Mouse (Mus musculus) retina, adult 2 months (tissue): ENCODE data around the gene Mau2.
A peak's percentile ranks its signal among the peaks of the same experiment; 100 is the strongest.
"Not testable (repeated sequence)": the region's sequence is repeated elsewhere in the genome, so short reads cannot be mapped to it uniquely, and the experiment has no call there.

Source experiments
- DNase-seq: peaks from one replicate; pipeline ENCODE4 v3.0.0-alpha.2; 2012; ENCODE audit warnings: low read depth, low spot score

Gene Mau2

DNA sequence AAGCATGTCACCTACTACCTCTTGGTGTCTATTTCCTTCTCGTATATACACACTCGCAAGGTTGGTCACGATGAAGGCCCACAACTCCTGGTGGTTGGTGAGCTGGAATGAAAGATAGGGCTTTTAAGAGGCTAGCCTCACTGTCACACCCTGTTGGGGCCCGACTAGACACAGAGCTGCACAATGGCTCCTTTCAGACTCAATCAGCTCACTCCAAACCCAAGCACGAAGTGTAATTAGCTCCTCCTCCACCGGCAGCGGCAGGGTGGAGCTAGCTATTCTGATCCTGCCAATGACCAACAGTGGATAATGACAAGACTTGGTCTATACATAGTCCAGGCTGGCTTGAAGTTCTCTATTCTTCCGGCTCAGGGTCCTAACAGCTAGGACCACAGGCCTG, 18.9 kb downstream of the Mau2 start:
- no peak for DNase-seq

DNA sequence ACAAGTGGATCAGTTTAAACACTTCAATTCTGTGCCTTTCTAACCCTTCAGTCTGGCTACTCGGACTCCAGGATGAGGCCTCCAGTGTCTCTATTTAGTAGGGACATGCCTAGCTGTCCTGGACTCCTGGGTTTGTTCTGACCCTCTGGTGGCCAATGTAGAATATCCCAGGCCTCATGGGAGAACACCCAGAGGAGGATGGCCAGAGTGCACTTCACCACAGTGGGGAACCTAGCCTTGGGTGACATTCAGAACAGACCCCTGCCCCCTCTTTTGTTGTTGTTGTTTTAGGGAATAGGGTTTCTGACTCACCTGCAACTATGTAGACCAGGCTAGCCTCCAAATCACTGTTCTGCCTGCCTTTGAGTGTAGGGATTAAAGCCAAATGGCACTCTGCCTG, 27.5 kb downstream of the Mau2 start:
- no peak for DNase-seq

DNA sequence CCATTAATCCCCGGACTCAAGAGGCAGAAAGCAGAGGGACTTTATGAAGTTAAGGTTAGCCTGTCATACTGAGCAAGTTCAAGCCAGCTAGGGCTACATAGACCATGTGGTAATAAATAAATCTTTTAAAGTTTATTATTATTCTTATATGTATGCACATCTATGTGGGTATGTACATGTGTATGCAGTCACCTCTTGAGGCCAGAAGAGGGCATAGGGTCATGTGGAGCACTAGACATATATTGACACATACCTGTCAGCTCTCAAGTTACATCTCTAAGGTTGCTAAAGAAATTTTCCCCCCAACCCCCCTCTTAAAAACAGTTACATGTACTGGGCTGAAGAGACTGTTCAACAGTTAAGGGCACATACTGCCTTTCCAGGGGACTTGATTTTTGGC, 29.8 kb downstream of the Mau2 start:
- no peak for DNase-seq

DNA sequence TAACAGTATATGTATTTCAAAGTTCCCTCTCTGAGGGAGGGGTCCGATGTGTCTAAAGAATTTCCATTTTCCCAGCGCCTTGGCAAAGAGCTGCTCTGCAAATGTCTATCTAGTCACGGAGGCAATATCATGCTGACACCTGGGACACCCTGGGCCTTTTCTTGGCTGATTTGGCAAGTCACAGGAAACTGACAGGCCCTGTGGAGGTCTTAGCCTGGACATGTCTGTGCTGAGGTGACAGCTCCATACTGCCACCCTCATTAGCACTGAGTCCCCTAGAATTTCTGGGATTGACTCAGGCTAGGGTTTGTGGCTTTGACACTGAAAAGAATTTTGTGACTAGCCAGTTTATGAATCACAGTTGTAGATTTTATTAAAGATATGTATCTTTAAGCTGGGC, 30.2 kb downstream of the Mau2 start:
- no peak for DNase-seq

DNA sequence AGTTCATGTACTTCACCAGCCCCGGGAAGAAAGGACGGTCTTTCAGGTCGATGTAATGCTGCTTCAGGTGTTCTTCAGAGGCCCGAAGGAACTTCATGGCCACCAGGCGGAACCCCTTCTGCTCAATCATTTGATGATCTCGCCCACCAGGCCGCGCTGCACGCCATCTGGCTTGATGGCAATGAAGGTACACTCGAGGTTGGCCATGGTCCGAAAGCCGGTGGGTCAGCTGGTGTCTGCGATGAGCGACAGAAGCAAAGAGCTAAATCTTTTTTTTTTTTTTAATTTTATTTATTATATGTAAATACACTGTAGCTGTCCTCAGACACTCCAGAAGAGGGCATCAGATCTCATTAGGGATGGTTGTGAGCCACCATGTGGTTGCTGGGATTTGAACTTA, 31.7 kb downstream of the Mau2 start:
- DNase-seq = not testable (repeated sequence)

DNA sequence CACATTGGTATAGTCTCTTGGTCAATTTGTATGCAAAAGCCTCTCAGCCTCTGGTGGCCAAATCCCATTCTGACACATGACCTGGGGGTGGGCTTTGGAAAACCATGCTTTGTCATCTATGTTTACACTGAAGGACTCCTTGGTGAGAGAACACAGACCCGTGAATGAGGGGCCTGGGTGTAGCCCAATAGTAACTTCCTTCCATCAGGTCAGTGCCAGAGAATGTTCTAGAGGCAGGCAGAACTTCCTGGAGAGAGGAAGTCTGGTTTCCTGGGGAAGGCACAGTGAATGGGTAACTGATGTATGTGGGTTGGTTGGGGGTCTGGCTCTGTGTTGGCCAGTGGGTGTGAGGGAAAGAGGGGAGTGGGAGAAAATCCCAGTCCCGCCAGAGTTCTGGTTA, 37.4 kb downstream of the Mau2 start:
- DNase-seq = no peak

DNA sequence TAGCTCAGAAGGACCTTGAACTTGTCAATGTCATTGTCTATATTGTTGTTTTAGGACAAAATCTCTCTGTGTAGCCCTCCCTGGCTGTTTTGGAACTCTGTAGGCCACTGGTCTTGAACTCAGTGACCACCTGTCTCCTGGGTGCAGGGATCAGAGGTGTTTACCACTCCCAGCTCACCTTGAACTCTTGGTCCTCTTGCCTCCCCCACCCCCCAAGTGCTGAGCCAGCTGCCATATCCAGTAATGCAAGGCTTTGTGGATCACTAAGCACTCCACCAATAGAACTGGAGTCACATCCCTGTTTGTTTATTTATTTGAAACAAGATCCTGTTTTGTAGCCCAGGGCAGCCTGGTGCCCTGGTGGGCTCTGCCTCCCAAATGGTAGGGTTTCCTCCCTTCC, 38.2 kb downstream of the Mau2 start:
- no peak for DNase-seq

DNA sequence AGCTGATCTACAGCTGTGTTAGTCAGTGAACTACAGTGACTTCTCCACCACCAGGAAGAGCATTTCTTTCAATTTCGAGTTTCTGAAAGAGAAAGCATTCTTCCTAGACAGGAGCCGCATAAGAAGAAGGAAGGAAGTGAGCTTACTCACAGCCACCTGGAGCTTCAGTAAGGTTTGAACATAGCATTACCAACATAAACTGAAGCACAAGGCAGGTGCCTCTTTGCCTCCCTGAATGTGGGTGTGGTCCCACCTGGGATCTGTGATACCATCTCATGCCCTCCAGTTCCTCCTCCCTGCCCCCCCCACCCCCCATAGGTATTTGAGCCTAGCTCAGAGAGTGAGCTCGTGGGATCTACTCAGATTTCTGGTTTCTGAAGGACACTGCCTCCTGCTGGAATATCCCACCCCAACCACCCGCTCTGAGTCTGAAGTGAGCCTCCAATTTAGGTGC, 39.3 kb downstream of the Mau2 start:
- DNase-seq = no peak

DNA sequence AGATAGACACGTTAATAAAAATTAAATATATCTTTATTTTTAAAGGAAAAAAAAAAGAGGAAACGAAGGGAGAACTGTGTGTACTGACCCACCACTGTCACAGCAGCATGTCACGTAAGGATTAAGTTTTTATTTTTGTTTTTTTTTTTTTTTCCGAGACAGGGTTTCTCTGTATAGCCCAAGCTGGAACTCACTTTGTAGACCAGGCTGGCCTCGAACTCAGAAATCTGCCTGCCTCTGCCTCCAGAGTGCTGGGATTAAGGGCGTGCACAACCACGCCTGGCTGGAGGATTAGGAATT, 40.7 kb downstream of the Mau2 start:
- not testable (repeated sequence) for DNase-seq

DNA sequence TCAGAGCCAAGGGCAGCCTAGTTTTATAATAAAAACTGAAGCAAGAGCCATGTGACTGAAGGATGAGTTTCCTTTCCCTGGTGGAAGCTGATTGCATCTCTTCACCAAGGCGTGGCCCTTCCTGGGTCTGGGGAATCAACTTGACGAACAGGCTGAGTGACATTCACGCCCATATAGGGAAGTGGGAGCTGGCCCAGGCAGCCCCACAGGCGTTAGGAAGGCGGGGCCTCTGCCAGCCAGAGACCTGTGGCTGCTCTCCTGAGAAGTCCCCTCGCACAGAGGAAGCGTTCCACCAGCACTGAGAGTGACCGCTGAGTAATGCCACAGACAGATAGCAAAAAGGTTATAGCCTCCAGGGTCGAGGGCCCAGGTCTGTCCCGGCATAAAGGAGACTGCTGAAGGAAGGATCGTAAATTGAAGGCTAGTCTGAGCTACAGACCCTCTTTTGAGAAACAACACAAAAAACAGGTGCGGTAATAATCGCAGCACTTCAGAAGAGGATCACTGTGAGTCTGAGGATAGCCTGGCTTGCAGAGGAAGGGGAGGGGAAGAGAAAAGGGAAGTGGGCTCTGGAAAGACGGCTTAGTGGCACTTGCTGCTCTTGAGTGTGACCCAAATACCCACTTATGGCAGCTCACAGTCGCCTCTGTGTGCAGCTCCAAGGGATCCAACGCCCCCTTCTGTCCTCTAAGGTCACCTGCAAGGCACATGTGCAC, 41.2 kb downstream of the Mau2 start:
- peak; percentile 54 for DNase-seq

DNA sequence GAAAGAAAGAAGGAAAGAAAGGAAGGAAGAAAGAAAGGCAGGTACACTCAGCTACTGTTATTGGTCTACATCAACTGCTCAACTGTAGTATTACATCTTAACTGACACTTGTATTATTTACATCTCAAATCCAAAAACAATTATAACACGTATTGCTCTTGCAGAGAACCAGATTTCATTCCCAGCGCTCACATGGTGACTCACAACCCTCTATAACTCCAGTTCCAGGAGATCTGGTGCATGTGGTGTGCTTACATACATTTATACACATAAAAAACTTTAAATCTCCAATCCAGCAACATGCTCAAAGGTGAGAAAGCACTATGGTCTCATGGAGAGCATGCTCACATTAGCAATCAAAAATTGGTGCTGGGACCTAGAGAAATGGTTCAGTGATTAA, 42.3 kb downstream of the Mau2 start:
- DNase-seq = no peak

DNA sequence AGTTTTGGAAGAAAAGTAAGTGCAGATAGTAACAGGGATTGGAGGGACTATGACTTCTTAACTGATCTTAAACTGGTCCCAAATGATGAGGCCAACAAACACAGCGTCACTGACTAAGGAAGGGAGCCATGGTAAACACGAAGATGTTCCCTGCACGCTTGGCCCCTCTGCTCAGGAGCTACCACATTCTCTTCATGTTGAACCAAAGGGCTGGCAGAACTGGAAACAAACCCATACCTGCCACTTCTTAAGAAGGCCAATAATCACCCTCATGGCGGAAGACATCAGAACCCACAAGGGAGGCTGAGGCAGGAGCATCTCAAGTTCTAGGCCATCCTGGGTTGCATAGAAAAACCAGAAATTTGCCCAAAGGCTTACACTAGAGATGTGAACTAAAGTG, 43.3 kb downstream of the Mau2 start:
- DNase-seq = no peak

DNA sequence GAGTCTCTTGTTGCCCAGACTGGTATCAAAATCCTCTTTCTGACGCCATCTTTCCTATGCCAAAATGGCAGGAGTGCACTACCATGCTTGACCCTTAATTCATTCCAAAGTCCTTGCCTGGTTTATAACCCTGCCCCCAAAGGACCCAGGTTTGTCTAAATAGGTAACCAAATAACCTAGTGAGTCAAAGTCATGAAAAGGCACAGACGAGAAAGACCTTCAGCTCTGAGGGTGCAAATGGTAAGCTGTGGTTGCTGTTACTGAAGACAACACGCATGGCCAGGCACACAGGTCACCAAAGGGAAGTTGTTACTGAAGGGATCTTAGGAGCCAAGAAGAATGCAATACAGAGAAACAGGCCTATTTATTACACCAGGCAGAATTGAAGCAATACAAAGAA, 43.8 kb downstream of the Mau2 start:
- DNase-seq = no peak

DNA sequence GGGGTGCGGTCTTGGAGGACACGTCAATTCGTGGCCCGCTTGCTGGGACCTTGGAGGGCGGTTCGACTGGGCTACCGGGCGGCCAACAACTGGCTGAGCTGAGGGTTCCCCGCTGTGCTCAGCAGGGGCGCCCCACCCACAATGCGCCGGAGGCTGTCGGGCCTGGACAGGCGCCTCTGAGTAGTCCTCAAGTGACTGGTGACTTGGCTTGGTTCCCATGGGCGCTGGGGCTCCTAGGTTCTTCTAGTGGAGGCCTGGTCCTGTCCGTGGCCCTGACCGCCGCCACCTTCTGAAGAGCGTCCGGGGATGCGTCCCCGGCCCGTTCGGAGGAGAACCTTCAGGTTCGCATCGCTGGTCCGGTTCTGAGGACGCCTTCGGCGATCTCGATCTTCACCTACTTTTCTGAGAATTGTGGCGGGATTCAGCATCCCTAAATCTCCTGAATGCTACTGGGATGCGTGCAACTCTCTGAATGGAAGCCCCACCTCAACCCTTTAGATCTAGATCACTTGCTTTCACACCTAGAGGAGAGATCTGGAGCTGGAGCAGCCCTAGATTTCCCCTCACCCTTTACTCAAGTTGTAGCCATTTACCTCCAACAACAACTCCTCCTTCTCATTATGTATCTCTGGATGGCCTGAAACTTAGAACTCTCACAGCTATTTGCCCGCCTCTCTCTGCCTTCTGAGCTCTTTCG, 45.8 kb downstream of the Mau2 start:
- no peak for DNase-seq

DNA sequence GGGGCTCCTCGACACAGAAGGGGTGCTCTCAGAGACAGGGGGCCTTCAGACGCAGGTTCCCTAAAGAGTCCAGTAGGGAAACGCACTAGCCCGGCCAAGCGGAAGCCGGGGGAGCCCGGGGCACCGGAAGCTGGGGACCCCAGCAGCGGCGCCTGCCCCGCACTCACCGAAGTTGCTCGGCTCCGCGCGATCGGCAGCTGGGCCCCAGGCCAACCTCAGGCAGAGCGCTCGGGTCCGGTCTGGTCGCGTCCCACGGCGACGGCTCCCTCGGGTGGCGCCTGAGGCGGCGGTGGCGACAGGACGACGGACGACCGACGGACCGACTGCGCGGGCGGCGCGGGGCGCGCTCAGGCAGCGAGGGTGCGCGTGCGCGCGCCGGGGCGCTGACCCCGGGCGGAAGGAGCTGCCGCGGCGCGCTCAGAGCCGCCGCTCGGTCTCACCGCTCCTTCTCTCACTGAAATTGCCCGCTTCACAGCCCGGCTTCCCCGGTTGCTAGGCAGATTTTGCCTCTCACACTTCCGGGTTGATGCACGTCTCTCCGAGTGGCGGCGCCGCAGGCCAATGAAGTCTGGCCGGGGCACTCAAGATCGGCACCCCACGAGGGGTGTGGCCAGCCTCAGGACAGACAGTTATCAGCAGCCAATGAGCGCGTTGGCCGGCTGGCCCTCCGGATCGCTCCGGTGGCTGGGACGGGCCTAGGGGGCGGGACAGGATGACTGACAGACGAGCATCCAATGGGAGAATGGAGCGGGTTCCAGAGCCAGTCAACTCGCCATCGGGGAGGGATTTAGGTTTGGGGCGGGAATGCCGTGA, 46.6 kb downstream of the Mau2 start, which contains the start of gene Gatad2a:
Gene Gatad2a (minus strand): TSS at position 609 of the 813 bp plus-strand sequence.
- peak; percentile 98 for DNase-seq

DNA sequence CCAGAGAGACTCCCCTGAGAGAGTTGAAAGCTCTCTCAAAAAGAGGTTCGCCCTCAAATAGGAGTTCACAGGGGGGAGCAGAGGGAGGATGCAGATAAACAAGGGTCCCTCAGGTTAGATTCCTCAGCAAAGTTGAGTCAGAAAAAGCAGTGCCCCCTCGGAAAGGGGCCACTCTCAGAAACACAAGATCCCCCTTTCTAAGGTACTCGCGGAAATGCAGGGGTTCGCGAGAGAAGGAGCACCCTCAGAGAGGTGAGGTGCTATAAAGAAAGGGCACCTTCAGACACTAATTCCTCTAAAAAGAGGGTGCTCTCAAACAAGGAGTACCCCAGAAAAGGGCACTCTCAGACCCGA, 47.1 kb downstream of the Mau2 start:
- DNase-seq = no peak

DNA sequence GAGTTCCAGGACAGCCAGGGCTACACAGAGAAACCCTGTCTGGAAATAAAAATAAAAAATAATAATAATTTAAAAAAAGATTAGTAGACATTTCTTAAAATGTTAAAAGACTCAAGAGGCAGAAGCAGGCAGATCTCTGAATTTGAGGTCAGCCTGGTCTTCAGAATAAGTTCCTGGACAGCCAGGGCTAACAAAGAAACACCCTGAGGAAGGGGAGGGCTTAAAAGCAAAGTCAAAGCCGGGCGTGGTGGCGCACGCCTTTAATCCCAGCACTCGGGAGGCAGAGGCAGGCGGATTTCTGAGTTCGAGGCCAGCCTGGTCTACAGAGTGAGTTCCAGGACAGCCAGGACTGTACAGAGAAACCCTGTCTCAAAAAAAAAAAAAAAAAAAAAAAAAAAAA, 53.6 kb downstream of the Mau2 start:
- not testable (repeated sequence) for DNase-seq

DNA sequence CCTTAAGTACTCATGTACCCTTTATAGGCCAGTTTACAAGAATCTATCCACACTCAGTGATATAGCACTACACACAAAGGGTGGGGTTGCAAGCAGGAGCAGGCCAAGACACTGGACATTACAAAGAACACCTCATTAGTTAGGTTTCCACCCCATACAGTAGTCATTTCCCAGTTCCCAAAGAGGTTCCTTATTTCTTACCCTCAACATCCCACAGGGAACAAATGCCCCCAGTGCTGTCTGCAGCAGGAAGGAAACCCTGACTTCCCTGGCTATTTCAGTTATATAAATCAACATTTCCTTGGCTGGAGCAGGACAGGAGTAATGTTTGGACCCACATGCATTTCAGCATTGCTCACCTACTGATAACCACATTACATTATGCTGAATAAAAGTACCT, 54.8 kb downstream of the Mau2 start:
- DNase-seq = no peak

DNA sequence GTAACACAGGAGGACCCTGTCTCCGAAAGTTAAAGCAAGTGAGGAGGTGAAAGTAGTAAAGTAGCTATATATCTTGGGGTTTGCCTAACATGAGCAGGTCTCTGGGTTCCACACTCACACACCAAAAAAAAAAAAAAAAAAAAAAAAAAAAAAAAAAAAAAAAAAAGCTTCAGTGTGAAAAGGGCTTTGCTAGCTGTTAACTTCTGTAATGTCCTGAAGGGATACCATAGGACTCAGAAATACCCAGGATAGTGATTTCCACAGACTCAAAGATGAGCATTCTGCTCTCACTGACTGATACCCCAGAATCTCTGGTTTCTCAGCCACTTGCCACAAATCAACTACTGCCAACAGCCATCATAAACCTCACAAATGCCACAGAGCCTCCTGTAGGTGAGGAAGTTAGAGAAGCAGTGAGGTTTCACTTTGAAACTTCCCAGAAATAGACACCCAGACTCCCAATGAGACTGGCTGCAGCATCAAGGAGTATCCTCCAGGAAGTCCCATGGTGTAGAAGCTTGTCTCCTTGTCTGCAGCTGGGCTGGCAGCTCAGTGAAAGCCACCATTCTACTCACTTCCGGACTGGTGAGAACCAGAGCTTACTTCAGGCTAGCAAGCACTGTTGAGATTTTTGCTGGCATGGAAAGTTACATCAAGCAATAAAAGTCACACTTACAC, 57.5 kb downstream of the Mau2 start:
- no peak for DNase-seq

DNA sequence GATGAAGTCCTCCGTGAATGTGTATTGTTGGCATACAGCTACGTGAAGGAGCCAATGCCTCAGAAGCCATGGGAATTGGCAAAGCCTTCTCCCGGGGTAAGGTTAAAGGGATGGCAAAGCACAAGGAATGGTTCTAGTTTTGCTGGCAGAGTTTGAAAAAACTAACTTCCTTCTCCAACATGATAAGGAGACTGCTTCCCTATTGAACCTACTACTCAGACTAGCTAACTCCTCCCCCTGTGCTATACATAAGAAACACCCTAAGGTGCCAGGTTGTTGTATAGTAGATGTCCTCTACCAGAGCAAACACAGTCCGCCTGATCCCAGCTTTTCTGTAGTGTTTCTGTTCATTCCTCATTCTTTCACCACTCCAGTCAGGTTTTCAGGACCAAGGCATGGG, 64.1 kb downstream of the Mau2 start:
- DNase-seq = no peak

DNA sequence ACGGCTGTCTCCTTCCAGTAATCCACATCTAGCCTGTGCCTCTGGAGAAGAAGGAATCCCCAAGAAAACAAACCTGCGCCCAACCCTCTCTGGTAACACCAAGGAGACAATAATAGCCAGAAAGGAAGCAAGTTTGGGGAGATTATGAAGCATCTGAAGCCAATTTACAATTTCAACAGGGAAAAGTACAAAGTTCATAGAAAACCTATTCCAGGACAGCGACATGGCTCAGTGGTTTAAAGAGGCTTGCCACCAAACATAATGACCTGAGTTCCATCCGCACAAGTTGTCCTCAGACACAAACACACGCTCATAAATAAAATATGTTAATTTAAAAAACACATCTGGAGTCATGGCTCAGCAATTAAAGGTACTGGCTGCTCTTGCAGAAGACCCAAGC, 67.7 kb downstream of the Mau2 start:
- no peak for DNase-seq

DNA sequence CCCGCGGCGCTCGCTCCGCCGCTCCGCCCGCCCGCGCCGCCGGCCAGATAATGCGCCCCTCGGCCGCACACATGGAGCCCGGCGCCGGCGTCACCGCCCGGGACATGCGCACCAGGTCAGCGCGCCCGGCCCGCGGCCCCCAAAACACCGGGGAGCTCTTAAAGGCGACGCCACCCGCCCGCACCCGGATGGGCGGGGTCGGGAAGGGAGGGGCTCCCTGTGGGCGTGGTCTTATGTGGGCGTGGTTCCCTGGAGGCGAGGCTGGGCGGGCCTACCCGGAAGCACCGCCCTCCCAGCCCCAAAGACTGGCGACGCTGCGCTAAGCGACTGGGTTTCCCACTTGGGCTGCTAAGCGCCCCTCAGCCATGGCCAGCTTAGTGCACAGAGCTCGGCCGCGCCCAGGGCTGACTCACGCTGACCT, 68.3 kb downstream of the Mau2 start:
- DNase-seq = peak; percentile 93
